Mouse (Mus musculus) lung, adult 18-20 months (tissue): ENCODE data around the gene Ccdc28a.

ENCODE experiments used
- DNase-seq, 2 experiments: peaks; one replicate each; pipeline ENCODE4 v3.0.0; 2022; ENCODE audit warnings: mixed read lengths in 2 of 2

The Ccdc28a gene

GRCm38 (mm10) chr10:18193221-18193620, 41.6 kb downstream of the Ccdc28a start:
- peak in 1 of 2 experiments; percentile 24 for DNase-seq

GRCm38 (mm10) chr10:18191706-18192105, 43.1 kb downstream of the Ccdc28a start:
- DNase-seq, result peak; percentile 49 to 70

DNA sequence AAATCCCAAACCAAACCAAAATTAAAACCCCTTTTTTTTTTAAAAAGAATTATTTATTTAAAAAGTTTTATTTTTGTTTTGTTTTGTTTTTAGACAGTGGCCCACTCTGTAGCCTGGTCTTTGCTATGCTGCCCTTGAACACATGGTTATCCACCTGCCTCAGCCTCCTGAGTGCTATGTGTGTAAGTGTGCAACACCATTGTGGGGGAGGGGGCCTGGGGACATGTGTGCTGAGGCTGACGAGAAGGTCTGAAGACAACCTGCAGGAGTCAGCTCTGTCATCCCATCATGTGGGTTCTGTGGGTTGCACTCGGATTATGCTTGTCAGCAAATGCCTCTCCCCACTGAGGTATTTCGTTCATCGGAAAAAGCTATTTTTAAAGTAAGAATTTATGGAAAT, 45.3 kb downstream of the Ccdc28a start:
- DNase-seq, result no peak

DNA sequence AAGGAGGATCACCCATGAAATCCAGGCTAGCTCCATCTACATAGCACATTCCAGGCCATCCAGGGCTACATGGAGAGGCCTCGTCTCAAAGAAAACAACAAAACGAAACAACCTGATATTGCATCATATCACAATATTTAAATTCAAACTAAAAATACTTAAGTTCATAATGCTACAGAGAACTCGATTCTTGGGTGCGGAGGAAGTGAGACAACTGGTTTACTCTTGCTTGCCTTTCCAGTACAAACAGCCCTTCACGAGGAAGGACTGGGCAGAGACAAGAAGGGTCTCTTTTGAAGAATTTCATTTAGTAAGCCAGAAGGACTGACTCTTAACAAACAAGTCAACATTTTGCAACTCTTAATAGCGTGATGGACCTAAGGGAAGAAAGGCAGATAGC, 46.2 kb downstream of the Ccdc28a start:
- no peak for DNase-seq

DNA sequence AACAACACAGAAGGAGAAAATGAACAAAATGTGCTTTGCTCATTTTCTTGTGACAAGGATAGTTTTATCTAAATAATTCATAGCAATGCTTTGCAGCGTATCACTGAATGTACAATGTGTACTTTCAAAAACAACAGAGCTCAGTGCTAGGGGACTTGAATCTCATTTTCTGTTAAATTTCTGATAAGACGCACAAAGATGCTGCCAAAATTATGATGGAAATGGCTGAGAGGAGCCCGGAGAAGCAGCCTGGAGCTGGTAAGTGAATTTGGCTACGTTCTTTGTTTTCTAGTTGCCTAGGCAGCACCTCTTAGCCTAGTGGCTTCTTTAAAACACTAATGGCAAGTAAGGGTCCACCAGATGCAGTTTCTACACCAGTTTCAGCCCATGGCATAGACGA, 52.6 kb downstream of the Ccdc28a start:
- no peak for DNase-seq

GRCm38 (mm10) chr10:18177304-18177703, 57.5 kb downstream of the Ccdc28a start:
- no peak for DNase-seq

- no peak for DNase-seq
Observed at GRCm38 (mm10) chr10:18176722-18177121, 58.1 kb downstream of the Ccdc28a start.

DNA sequence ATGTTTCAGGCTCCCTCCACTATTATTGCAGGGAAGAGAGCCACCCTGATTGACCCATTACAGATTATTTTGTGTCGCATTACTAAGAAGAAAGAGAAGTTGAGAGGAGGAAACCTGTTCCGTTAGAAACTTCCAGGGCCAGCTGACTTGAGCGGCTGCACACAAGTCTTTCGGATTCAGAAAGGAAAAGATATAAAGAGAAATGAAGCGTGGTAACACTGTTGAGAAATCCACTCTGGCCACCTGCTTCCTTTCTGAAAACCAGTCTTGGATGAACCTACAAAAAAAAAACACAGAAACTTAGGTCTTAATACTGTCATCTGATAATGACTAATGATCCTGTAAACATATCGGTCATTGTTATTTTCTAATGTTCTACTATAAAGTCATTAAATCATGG, 59.7 kb downstream of the Ccdc28a start:
- DNase-seq, result no peak
